Mouse (Mus musculus) layer of hippocampus, adult 18-20 months (tissue): Measurements from ENCODE around the gene Dnah17. TPM values are rescaled to one million over a fixed set of nuclear protein-coding genes. Genes with fewer than 3 reads are reported as not detected.

Experiments used
- DNase-seq, 2 experiments: peaks; one replicate each; pipeline ENCODE4 v3.0.0; 2022; ENCODE audit warnings: low spot score in 2 of 2
- long read RNA-seq: library from polyadenylated mRNA; stranded (forward); transcript quantifications from one replicate; pipeline ENCODE4 v2.0.0, GENCODE M21; 2021
- total RNA-seq, 2 experiments: library from RNA; stranded (reverse); gene quantifications; 2 replicates each; pipeline ENCODE4 v1.2.3; 2021

Dnah17 gene
- under 1 TPM in 1 of 2 experiments, not detected in 1; 0.02 TPM for total RNA-seq
- long read RNA-seq, partial matches to known transcripts = 0 of 1 reads
- long read RNA-seq, other reads (novel, unspliced or antisense) = 1 of 1 reads

- no peak for DNase-seq
These were observed at the start of gene Dnah17 for GRCm38 (mm10) chr11:118130534-118130933. Gene Dnah17, minus strand, starts transcription at chr11:118130634.

DNA sequence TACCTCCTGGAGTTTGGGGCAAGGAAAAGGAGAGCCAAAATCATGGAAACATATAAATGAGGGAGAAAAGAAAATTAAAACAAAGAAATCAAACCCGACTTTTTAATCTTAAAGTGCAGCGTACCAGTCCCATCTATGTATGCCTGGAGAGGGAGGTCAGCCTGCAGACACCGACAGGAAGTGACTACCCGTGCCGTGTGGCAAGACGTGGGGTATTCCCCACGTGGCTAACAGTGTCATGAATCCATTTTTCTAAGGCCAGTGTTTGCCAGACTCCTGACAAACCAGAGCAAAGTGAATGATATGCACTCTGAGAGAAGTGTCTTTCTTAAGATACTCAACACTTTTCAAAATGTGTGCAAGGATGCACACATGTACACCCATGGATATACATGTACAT lies 49.8 kb upstream of the Dnah17 start:
- DNase-seq = no peak

- no peak for DNase-seq
These were observed 47.8 kb upstream of the Dnah17 start for GRCm38 (mm10) chr11:118178236-118178635.

GRCm38 (mm10) chr11:118174752-118175151 lies 44.3 kb upstream of the Dnah17 start:
- no peak for DNase-seq

DNA sequence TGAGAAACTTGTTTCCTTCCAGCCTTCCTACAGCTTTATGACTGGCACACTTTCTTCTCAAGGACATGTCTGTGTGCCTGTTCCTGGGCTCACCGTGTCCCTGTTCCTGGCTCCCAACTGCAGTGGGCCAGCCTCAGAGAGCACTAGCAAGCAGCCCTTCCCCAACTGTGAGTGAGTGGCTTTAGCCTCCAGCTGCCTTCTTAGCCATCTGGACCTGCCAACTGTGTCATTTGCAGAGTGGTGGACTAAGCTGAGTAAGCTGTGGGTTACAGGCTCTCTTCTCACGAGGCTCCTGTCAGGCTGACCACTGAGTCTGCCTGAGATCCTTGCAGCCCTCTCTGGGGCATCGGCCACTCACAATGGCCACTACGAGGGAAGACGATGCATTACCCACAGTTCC lies 42.3 kb upstream of the Dnah17 start:
- no peak for DNase-seq

DNA sequence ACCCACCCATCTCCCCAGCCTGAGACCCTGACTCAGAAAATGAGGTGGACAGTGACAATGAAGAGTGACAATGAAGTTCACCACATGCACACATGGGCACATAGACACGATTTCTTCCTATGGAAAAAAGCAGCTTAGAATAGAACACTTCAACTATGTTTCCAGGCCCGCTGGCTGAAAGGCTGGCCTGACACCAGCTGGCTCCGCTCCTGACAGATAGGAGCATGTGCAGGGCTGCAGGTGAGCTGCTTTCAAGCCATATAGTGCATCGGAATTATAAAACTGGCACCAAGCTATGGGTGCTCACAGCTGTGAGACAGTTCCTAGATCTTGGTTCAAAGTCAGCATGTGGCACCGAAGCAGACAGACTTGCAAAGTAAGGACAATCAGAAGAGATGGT lies 39.9 kb upstream of the Dnah17 start:
- DNase-seq = no peak

DNA sequence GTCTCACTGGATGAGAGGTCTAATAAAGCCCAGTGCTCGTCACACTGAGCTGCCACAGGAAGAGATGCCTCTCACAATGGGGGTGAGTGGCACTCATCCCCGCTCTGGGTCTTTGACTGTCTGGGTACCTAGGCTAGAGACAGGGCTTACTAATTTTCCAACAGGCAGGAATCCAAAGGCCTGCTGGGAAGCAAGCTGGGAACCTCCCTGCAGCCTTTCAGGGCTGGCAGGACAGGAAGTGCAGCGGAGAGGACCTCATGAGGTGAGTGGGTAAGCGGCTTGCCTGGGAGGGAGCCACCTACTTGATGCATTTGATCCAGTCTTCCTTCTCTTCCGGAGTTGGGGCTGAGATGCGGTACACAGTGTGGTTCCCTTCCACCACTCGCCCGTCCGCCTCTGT lies 38.3 kb upstream of the Dnah17 start:
- DNase-seq = no peak

GRCm38 (mm10) chr11:118166626-118167025 lies 36.2 kb upstream of the Dnah17 start:
- DNase-seq = no peak

GRCm38 (mm10) chr11:118165681-118166080 lies 35.2 kb upstream of the Dnah17 start:
- no peak for DNase-seq

- DNase-seq = no peak
These were observed 34.1 kb upstream of the Dnah17 start for GRCm38 (mm10) chr11:118164566-118164965.

DNA sequence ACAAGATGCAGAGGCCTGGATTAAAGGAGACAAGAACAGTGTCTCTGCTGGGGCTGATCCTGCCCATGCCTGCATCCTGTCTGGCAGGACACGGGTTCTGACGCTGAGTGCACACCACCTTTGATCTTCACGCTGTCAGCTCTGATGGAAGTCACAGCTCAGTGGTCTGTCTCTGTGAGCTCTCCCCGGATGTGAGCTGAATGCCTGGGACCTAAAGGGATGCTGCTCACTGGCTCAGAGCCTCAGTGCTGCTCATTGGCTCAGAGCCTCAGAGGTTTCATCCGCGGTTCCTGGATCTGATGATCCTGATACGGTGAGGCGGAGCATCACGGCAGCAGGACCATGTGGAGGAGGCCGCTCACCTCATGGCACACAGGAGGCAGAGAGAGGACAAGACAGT lies 31.8 kb upstream of the Dnah17 start:
- no peak for DNase-seq

GRCm38 (mm10) chr11:118161240-118161639 lies 30.8 kb upstream of the Dnah17 start:
- no peak for DNase-seq

- no peak for DNase-seq
These were observed 30.3 kb upstream of the Dnah17 start for GRCm38 (mm10) chr11:118160763-118161162.

DNA sequence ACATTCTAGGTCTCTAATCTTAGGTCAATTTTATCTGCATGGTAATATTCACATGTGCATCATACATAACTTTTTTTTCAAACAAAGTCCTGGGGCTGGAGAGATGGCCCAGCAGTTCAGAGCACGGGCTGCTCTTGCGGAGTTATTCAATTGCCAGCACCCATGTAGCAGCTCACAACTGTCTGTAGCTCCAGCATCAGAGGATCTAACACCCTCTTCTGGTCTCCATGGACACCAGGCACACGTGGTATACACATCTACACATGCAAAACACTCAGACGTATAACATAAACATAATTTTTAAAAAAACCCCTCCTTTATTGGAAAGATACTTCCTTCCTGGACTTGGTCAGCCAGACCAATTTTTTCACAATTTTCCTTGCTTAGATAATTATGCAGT lies 28.3 kb upstream of the Dnah17 start:
- DNase-seq = no peak

DNA sequence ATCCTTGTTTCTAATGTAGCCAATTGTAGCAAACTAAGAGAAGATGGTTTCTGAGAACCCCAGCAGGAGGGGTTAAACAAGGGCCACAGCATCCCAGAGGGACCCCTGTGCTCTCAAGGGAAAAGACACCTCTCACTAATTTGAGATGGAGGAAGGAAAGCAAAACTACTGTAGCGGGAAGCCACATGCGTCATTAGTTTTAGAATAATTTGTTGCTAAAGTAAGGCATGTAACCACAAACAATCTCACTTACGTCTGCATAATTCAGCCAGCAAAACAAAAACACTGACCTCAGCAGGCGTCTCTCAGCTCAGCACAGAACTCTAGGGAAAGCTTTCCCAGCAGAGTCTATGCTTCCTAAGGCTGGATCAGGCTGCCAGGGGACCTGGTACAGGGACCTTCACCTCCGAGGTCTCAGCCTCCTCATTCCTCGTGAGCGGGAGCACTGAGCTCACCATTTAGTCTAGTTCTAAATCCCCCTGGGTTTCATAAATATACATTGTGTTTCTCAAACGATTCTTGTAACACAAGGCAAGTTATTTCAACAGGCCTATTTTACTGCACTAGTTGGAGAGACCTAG lies 26.1 kb upstream of the Dnah17 start:
- no peak for DNase-seq

- no peak for DNase-seq
These were observed 22.5 kb upstream of the Dnah17 start for GRCm38 (mm10) chr11:118152964-118153363.

DNA sequence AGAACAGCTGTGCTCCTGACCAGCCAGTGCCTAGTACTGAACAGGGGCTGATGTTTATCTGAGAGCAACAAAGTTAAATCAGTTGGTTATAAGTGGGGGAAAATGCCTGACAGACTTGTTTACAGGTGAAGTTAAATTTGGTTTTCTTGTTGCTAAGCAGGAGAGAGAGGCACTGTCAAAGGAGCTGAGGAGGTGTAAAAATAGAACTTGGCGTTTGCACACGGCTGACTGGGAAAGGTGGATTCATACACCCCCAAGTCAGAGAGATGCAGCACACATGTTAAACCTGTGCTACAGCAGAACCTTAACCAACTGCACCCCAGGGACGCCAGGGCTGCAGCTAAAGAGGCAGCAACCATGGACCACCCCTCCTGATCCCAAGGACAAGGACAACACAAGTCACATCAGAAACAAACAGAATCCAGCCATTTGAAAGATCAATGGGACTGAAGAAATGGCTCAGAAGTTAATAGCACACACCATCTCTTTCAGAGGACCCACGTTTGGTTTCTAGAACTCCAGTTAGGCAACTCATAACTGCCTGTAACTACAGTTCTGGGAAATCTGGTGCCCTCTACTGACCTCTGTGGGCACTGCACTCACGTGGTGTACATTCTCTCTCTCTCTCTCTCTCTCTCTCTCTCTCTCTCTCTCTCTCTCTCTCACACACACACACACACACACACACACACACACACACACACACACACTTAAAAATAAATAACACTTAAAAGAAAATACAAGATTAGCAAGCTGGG lies 21.2 kb upstream of the Dnah17 start:
- no peak for DNase-seq

DNA sequence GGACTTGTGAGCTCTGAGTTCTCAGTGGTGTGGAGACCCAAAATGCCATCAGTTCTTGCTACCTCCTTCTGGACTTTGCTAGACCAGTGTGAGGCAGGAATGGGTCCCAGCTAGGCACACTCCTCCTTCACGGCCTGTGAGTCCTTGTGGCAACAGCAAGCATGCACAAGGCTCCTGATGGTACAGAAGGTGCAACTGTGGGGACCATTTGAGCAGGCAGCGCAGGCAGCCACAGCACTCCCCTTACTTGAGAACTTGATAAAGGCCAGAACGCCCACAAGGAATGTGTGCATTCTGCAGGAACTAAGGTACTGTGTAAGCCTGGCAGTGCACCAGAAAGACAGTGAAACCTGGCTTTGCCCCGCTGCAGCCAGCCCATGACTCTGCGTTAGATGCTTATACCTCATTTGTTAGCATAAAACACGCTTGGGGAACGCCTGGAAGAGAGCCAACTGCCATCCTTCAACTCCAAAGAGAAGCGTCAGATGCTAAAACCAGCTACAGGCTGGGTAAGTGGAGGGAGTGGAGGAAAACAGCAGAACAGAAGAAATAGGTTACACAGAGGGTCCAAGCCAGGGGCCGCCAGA lies 19.8 kb upstream of the Dnah17 start:
- peak; percentile 58 to 78 for DNase-seq

- no peak for DNase-seq
These were observed 17.6 kb upstream of the Dnah17 start for GRCm38 (mm10) chr11:118147877-118148637.

- no peak for DNase-seq
These were observed 16.0 kb upstream of the Dnah17 start for GRCm38 (mm10) chr11:118146446-118146845.

- no peak for DNase-seq
These were observed 15.4 kb upstream of the Dnah17 start for GRCm38 (mm10) chr11:118145771-118146351.
